Mouse (Mus musculus): ENCODE measurements around the gene Zic4. TPM values are rescaled to one million over a fixed set of nuclear protein-coding genes. Genes with fewer than 3 reads are reported as not detected.

Gene Zic4
- not detected for polyA plus RNA-seq (2015; fragmentation: Illumina TruSeq; extraction: RNeasy Lipid Tissue Mini Kit (QIAGEN cat#74804); ENCODE audit: insufficient read depth, low replicate concordance)

GRCm38 (mm10) chr9:91361856-91362601 lies at the start of gene Zic4:
TSS of gene Zic4 (plus strand) at chr9:91362413.

GRCm38 (mm10) chr9:91365664-91366063 lies 3.5 kb downstream of the Zic4 start, which contains the start of gene Zic1:
TSS of gene Zic1 (minus strand) at chr9:91365810.

Other genes starting within 250 kb of the Zic4 start
- not detected for gene Zic1, start 3.4 kb downstream of the Zic4 start, polyA plus RNA-seq (2015; fragmentation: Illumina TruSeq; extraction: RNeasy Lipid Tissue Mini Kit (QIAGEN cat#74804); ENCODE audit: insufficient read depth, low replicate concordance)

All from spleen, adult 10 weeks (tissue).